Mouse (Mus musculus) lung, postnatal 36 days (tissue): ENCODE results near the gene Smad3.

ENCODE experiments used
- DNase-seq: peaks from one replicate; pipeline ENCODE4 v3.0.0; 2022; ENCODE audit warnings: mixed read lengths

Gene Smad3

GRCm38 (mm10) chr9:63718735-63719358, 38.9 kb downstream of the Smad3 start:
- DNase-seq = no peak

- no peak for DNase-seq
Observed at GRCm38 (mm10) chr9:63718170-63718569, 39.6 kb downstream of the Smad3 start.

GRCm38 (mm10) chr9:63717474-63718005, 40.3 kb downstream of the Smad3 start:
- no peak for DNase-seq

GRCm38 (mm10) chr9:63716150-63717138, 41.4 kb downstream of the Smad3 start:
- peak; percentile 93 for DNase-seq

GRCm38 (mm10) chr9:63714572-63714971, 43.2 kb downstream of the Smad3 start:
- no peak for DNase-seq

- DNase-seq = no peak
Observed at GRCm38 (mm10) chr9:63712838-63713237, 45.0 kb downstream of the Smad3 start.

GRCm38 (mm10) chr9:63711580-63712230, 46.1 kb downstream of the Smad3 start:
- peak; percentile 60 for DNase-seq

- no peak for DNase-seq
Observed at GRCm38 (mm10) chr9:63709857-63710256, 47.9 kb downstream of the Smad3 start.

- DNase-seq = no peak
Observed at GRCm38 (mm10) chr9:63709266-63709665, 48.5 kb downstream of the Smad3 start.

- DNase-seq = no peak
Observed at GRCm38 (mm10) chr9:63707816-63708588, 49.8 kb downstream of the Smad3 start.

- DNase-seq = peak; percentile 78
Observed at GRCm38 (mm10) chr9:63706152-63706733, 51.6 kb downstream of the Smad3 start.

GRCm38 (mm10) chr9:63704979-63705751, 52.6 kb downstream of the Smad3 start:
- peak; percentile 43 for DNase-seq

GRCm38 (mm10) chr9:63704131-63704530, 53.7 kb downstream of the Smad3 start:
- no peak for DNase-seq

- DNase-seq = no peak
Observed at GRCm38 (mm10) chr9:63703236-63703785, 54.5 kb downstream of the Smad3 start.

- DNase-seq = peak; percentile 45
Observed at GRCm38 (mm10) chr9:63702502-63703013, 55.2 kb downstream of the Smad3 start.

- no peak for DNase-seq
Observed at GRCm38 (mm10) chr9:63701957-63702309, 55.9 kb downstream of the Smad3 start.

GRCm38 (mm10) chr9:63701258-63701956, 56.4 kb downstream of the Smad3 start:
- peak; percentile 46 for DNase-seq

- DNase-seq = no peak
Observed at GRCm38 (mm10) chr9:63699145-63699544, 58.6 kb downstream of the Smad3 start.

- DNase-seq = peak; percentile 78
Observed at GRCm38 (mm10) chr9:63698320-63699045, 59.3 kb downstream of the Smad3 start.
